Mouse (Mus musculus): ENCODE data around the gene Hid1. TPM values are rescaled to one million over a fixed set of nuclear protein-coding genes. Genes with fewer than 3 reads are reported as not detected.

The Hid1 gene
- polyA plus RNA-seq, 1 experiment: 7.8 TPM

- no peak for DNase-seq (ENCODE audit: low read depth)
Measured at GRCm38 (mm10) chr11:115336115-115336514, 31.4 kb downstream of the Hid1 start.

- no peak for DNase-seq (ENCODE audit: low read depth)
Measured at GRCm38 (mm10) chr11:115335223-115335622, 32.3 kb downstream of the Hid1 start.

GRCm38 (mm10) chr11:115334531-115334930 is 33.0 kb downstream of the Hid1 start, which contains the start of gene Otop3:
Otop3 (plus strand) TSS chr11:115334731.
- no peak for DNase-seq (ENCODE audit: low read depth)

- no peak for DNase-seq (ENCODE audit: low read depth)
Measured at GRCm38 (mm10) chr11:115329339-115329738, 38.2 kb downstream of the Hid1 start.

GRCm38 (mm10) chr11:115326730-115327129 is 40.8 kb downstream of the Hid1 start:
- no peak for DNase-seq (ENCODE audit: low read depth)

- DNase-seq (ENCODE audit: low read depth): no peak
Measured at GRCm38 (mm10) chr11:115323354-115323753, 44.2 kb downstream of the Hid1 start.

- DNase-seq (ENCODE audit: low read depth): no peak
Measured at GRCm38 (mm10) chr11:115321906-115322693, 45.5 kb downstream of the Hid1 start, which contains the start of gene Ush1g. Ush1g (minus strand) TSS chr11:115322041.

GRCm38 (mm10) chr11:115319704-115320383 is 47.7 kb downstream of the Hid1 start:
- DNase-seq (ENCODE audit: low read depth): no peak

GRCm38 (mm10) chr11:115318245-115319027 is 49.1 kb downstream of the Hid1 start:
- DNase-seq (ENCODE audit: low read depth): no peak

GRCm38 (mm10) chr11:115317204-115317603 is 50.4 kb downstream of the Hid1 start:
- no peak for DNase-seq (ENCODE audit: low read depth)

- no peak for DNase-seq (ENCODE audit: low read depth)
Measured at GRCm38 (mm10) chr11:115314249-115314648, 53.3 kb downstream of the Hid1 start.

- DNase-seq (ENCODE audit: low read depth): no peak
Measured at GRCm38 (mm10) chr11:115308781-115309180, 58.8 kb downstream of the Hid1 start.

- DNase-seq (ENCODE audit: low read depth): no peak
Measured at GRCm38 (mm10) chr11:115306863-115307262, 60.7 kb downstream of the Hid1 start, which contains the start of gene Otop2. Otop2 (plus strand) TSS chr11:115307163.

- DNase-seq (ENCODE audit: low read depth): no peak
Measured at GRCm38 (mm10) chr11:115303167-115303566, 64.4 kb downstream of the Hid1 start.

- DNase-seq (ENCODE audit: low read depth): no peak
Measured at GRCm38 (mm10) chr11:115301351-115301750, 66.2 kb downstream of the Hid1 start.

- no peak for DNase-seq (ENCODE audit: low read depth)
Measured at GRCm38 (mm10) chr11:115300745-115301144, 66.8 kb downstream of the Hid1 start.

- DNase-seq (ENCODE audit: low read depth): no peak
Measured at GRCm38 (mm10) chr11:115298160-115298559, 69.4 kb downstream of the Hid1 start.

Other genes starting within 250 kb of the Hid1 start
- 0.62 and 0.66 TPM in 2 replicates for gene Cd300lf, start 233.8 kb downstream of the Hid1 start, polyA plus RNA-seq (2012; rRNA removed)
- gene Slc9a3r1, start 204.4 kb downstream of the Hid1 start, polyA plus RNA-seq (2012; rRNA removed): 63.7 and 90.9 TPM in 2 replicates
- 14.6 and 16.8 TPM in 2 replicates for gene Tmem104, start 180.3 kb downstream of the Hid1 start, polyA plus RNA-seq (2012; rRNA removed)
- 36.3 and 42.6 TPM in 2 replicates for gene Nat9, start 179.9 kb downstream of the Hid1 start, polyA plus RNA-seq (2012; rRNA removed)
- 0.04 TPM in 1 of 2 replicates, not detected in the other for gene Grin2c, start 100.5 kb downstream of the Hid1 start, polyA plus RNA-seq (2012; rRNA removed)
- gene Fdxr, start 90.7 kb downstream of the Hid1 start, polyA plus RNA-seq (2012; rRNA removed): 7.8 and 9.5 TPM in 2 replicates
- 3.8 and 4.8 TPM in 2 replicates for gene Fads6, start 70.1 kb downstream of the Hid1 start, polyA plus RNA-seq (2012; rRNA removed)
- gene Otop2, start 60.6 kb downstream of the Hid1 start, polyA plus RNA-seq (2012; rRNA removed): 0.27 TPM in 1 of 2 replicates, not detected in the other
- not detected in 2 replicates for gene Ush1g, start 45.7 kb downstream of the Hid1 start, polyA plus RNA-seq (2012; rRNA removed)
- gene Otop3, start 33.0 kb downstream of the Hid1 start, polyA plus RNA-seq (2012; rRNA removed): not detected in 2 replicates
- 7.2 and 8.2 TPM in 2 replicates for gene Cdr2l, start 14.2 kb upstream of the Hid1 start, polyA plus RNA-seq (2012; rRNA removed)
- gene Mrpl58, start 36.0 kb upstream of the Hid1 start, polyA plus RNA-seq (2012; rRNA removed): 75.6 and 94.7 TPM in 2 replicates
- 159 and 175 TPM in 2 replicates for gene Atp5h, start 52.2 kb upstream of the Hid1 start, polyA plus RNA-seq (2012; rRNA removed)
- gene Kctd2, start 52.4 kb upstream of the Hid1 start, polyA plus RNA-seq (2012; rRNA removed): 29.1 and 31.3 TPM in 2 replicates
- 0.57 and 1.1 TPM in 2 replicates for gene Trim80, start 72.8 kb upstream of the Hid1 start, polyA plus RNA-seq (2012; rRNA removed)
- gene Slc16a5, start 94.7 kb upstream of the Hid1 start, polyA plus RNA-seq (2012; rRNA removed): 0.34 and 0.44 TPM in 2 replicates
- gene Armc7, start 107.9 kb upstream of the Hid1 start, polyA plus RNA-seq (2012; rRNA removed): 6.7 and 8.9 TPM in 2 replicates
- gene Nt5c, start 124.1 kb upstream of the Hid1 start, polyA plus RNA-seq (2012; rRNA removed): 47.8 and 48.5 TPM in 2 replicates
- 91.5 and 128 TPM in 2 replicates for gene Jpt1, start 146.6 kb upstream of the Hid1 start, polyA plus RNA-seq (2012; rRNA removed)
- 75.3 and 82.7 TPM in 2 replicates for gene Sumo2, start 168.5 kb upstream of the Hid1 start, polyA plus RNA-seq (2012; rRNA removed)
- gene Nup85, start 196.7 kb upstream of the Hid1 start, polyA plus RNA-seq (2012; rRNA removed): 38.4 and 50.7 TPM in 2 replicates
- 32.5 and 37.4 TPM in 2 replicates for gene Mrps7, start 236.2 kb upstream of the Hid1 start, polyA plus RNA-seq (2012; rRNA removed)
- gene Gga3, start 236.3 kb upstream of the Hid1 start, polyA plus RNA-seq (2012; rRNA removed): 14.5 and 19.5 TPM in 2 replicates
- 114 and 132 TPM in 2 replicates for gene Mif4gd, start 245.2 kb upstream of the Hid1 start, polyA plus RNA-seq (2012; rRNA removed)